Mouse (Mus musculus) activated CD4-positive, CD25-positive, alpha-beta regulatory T cell, adult 9 weeks (primary cell): ENCODE results near the gene Aup1. TPM values are rescaled to one million over a fixed set of nuclear protein-coding genes. Genes with fewer than 3 reads are reported as not detected.

Experiments used
- polyA plus RNA-seq: library from polyadenylated mRNA; unstranded; fragments of 100-300 nt; shearing (Covaris generic); gene quantifications from one replicate; pipeline ENCODE4 v1.2.1, GENCODE M21; 2017

The Aup1 gene
- polyA plus RNA-seq: 472 TPM

GRCm38 (mm10) chr6:83054074-83054851, at the start of gene Aup1:
Aup1 (plus strand) TSS chr6:83054521.

GRCm38 (mm10) chr6:83033249-83034185, 20.8 kb upstream of the Aup1 start, which contains the start of the genes Dok1 and Loxl3:
Dok1 (minus strand) TSS chr6:83033471.
Loxl3 (plus strand) TSS chr6:83034173.

GRCm38 (mm10) chr6:83054871-83055431, 630 bp downstream of the Aup1 start, which contains the start of gene Htra2:
Htra2 (minus strand) TSS chr6:83055273.

GRCm38 (mm10) chr6:83057790-83058189, 3.5 kb downstream of the Aup1 start, which contains the start of gene Dqx1:
Dqx1 (plus strand) TSS chr6:83057844.

GRCm38 (mm10) chr6:83070247-83070310, 15.8 kb downstream of the Aup1 start, which contains the start of gene Tlx2:
Tlx2 (minus strand) TSS chr6:83070293.

GRCm38 (mm10) chr6:83077630-83078323, 23.5 kb downstream of the Aup1 start, which contains the start of gene Pcgf1:
Pcgf1 (plus strand) TSS chr6:83077869.

GRCm38 (mm10) chr6:83086121-83087035, 32.1 kb downstream of the Aup1 start, which contains the start of gene Lbx2:
Lbx2 (plus strand) TSS chr6:83086367.

GRCm38 (mm10) chr6:83101316-83101687, 47.0 kb downstream of the Aup1 start, which contains the start of the genes Ccdc142 and Gm42688:
Ccdc142 (plus strand) TSS chr6:83101601.
Gm42688 (plus strand) TSS chr6:83101617.

Other genes starting within 250 kb of the Aup1 start
- gene Sema4f, start 114.8 kb upstream of the Aup1 start, polyA plus RNA-seq: 3.6 TPM
- gene M1ap, start 107.6 kb upstream of the Aup1 start, polyA plus RNA-seq: 0.64 TPM
- gene Dok1, start 21.1 kb upstream of the Aup1 start, polyA plus RNA-seq: 56.5 TPM
- gene Loxl3, start 20.3 kb upstream of the Aup1 start, polyA plus RNA-seq: 0.32 TPM
- 67.6 TPM for gene Htra2, start 752 bp downstream of the Aup1 start, polyA plus RNA-seq
- 4.9 TPM for gene Dqx1, start 3.3 kb downstream of the Aup1 start, polyA plus RNA-seq
- gene Tlx2, start 15.8 kb downstream of the Aup1 start, polyA plus RNA-seq: not detected
- 32.7 TPM for gene Pcgf1, start 23.3 kb downstream of the Aup1 start, polyA plus RNA-seq
- not detected for gene Lbx2, start 31.8 kb downstream of the Aup1 start, polyA plus RNA-seq
- 5.2 TPM for gene Ccdc142, start 47.1 kb downstream of the Aup1 start, polyA plus RNA-seq
- 5.8 TPM for gene Gm42688, start 47.1 kb downstream of the Aup1 start, polyA plus RNA-seq
- gene Mrpl53, start 54.5 kb downstream of the Aup1 start, polyA plus RNA-seq: 65.4 TPM
- gene Mogs, start 61.0 kb downstream of the Aup1 start, polyA plus RNA-seq: 3.9 TPM
- 71.7 TPM for gene Wbp1, start 67.0 kb downstream of the Aup1 start, polyA plus RNA-seq
- gene Ino80b, start 70.9 kb downstream of the Aup1 start, polyA plus RNA-seq: 13.0 TPM
- gene Rtkn, start 80.9 kb downstream of the Aup1 start, polyA plus RNA-seq: 0.92 TPM
- gene Wdr54, start 101.9 kb downstream of the Aup1 start, polyA plus RNA-seq: 1.9 TPM
- gene 1700003E16Rik, start 101.9 kb downstream of the Aup1 start, polyA plus RNA-seq: not detected
- 86.5 TPM for gene Dctn1, start 111.4 kb downstream of the Aup1 start, polyA plus RNA-seq
- gene Slc4a5, start 165.3 kb downstream of the Aup1 start, polyA plus RNA-seq: 0.87 TPM